Mouse (Mus musculus): ENCODE measurements at regions not wholly inside any gene's neighbourhood (a gene's known extent, or its start where the extent isn't known, plus 50 kb on each side); places are given as distances from the start of the nearest gene placed in this dataset.
"Not testable (repeated sequence)": the region's sequence is repeated elsewhere in the genome, so short reads cannot be mapped to it uniquely, and the experiment has no call there.

- POLR2A ChIA-PET = no interaction called here
- DNase-seq (ENCODE audit: low read depth, low spot score) = no peak
- ATAC-seq = no peak
- no peak for TF ChIP-seq CTCF (IDR thresholded peaks at IDR 0.05)
- in situ Hi-C loops (cut with MboI; ENCODE audit: low pct_unique_long_range_greater_than_20kb) = no loop called here
- peaks cover 4% of the 10 kb centered on the region for H3K27me3 ChIP-seq
- CTCF ChIA-PET = no interaction called here
Observed at GRCm38 (mm10) chr12:5764026-5764425, 388.5 kb upstream of the Klhl29 start.

- ATAC-seq (no peak), DNase-seq (ENCODE audit: low read depth, low spot score) (no peak)
- in situ Hi-C loops (cut with MboI; ENCODE audit: low pct_unique_long_range_greater_than_20kb) = no loop called here
- H3K27me3 ChIP-seq = peaks cover 4% of the 10 kb centered on the region
- ChIA-PET POLR2A (no interaction called here), CTCF (no interaction called here)
- TF ChIP-seq CTCF (IDR thresholded peaks at IDR 0.05) = no peak
Observed at GRCm38 (mm10) chr12:5762306-5762927, 386.9 kb upstream of the Klhl29 start.

GRCm38 (mm10) chr12:5759485-5759884 is 384.0 kb upstream of the Klhl29 start:
- ChIA-PET POLR2A (no interaction called here), CTCF (interaction anchor here (1.0 kb wide), 1 partner anchor 17 kb away, joined by 3 read pairs; no protein-coding TSS in a partner anchor)
- no peak for DNase-seq (ENCODE audit: low read depth, low spot score)
- H3K27me3 ChIP-seq = peaks cover 4% of the 10 kb centered on the region
- no peak for ATAC-seq
- in situ Hi-C loops (cut with MboI; ENCODE audit: low pct_unique_long_range_greater_than_20kb) = no loop called here
- no peak for TF ChIP-seq CTCF (IDR thresholded peaks at IDR 0.05)

- CTCF ChIA-PET = interaction anchor here (1.4 kb wide), 1 partner anchor 17 kb away, joined by 3 read pairs; no protein-coding TSS in a partner anchor
- no peak for TF ChIP-seq CTCF (IDR thresholded peaks at IDR 0.05)
- POLR2A ChIA-PET = no interaction called here
- in situ Hi-C loops (cut with MboI; ENCODE audit: low pct_unique_long_range_greater_than_20kb) = no loop called here
- no peak for ATAC-seq
- DNase-seq (ENCODE audit: low read depth, low spot score) = no peak
- peaks cover 4% of the 10 kb centered on the region for H3K27me3 ChIP-seq
Observed at GRCm38 (mm10) chr12:5757766-5758165, 382.3 kb upstream of the Klhl29 start.

- no peak for TF ChIP-seq CTCF (IDR thresholded peaks at IDR 0.05)
- ATAC-seq (no peak), DNase-seq (ENCODE audit: low read depth, low spot score) (no peak)
- ChIA-PET CTCF (no interaction called here), POLR2A (no interaction called here)
- in situ Hi-C loops (cut with MboI; ENCODE audit: low pct_unique_long_range_greater_than_20kb) = no loop called here
- H3K27me3 ChIP-seq = peaks cover under 1% of the 10 kb centered on the region
Observed at GRCm38 (mm10) chr12:5757361-5757760, 381.9 kb upstream of the Klhl29 start.

- TF ChIP-seq CTCF (IDR thresholded peaks at IDR 0.05) = no peak
- DNase-seq (ENCODE audit: low read depth, low spot score) (no peak), ATAC-seq (no peak)
- CTCF ChIA-PET = no interaction called here
- in situ Hi-C loops (cut with MboI; ENCODE audit: low pct_unique_long_range_greater_than_20kb) = no loop called here
- POLR2A ChIA-PET = no interaction called here
- no peaks in the 10 kb centered on the region for H3K27me3 ChIP-seq
Observed at GRCm38 (mm10) chr12:5753831-5754230, 378.3 kb upstream of the Klhl29 start.

GRCm38 (mm10) chr12:5744086-5744709 is 368.7 kb upstream of the Klhl29 start:
- in situ Hi-C loops (cut with MboI; ENCODE audit: low pct_unique_long_range_greater_than_20kb) = no loop called here
- CTCF ChIA-PET = no interaction called here
- POLR2A ChIA-PET = no interaction called here

GRCm38 (mm10) chr12:5736066-5736465 is 360.6 kb upstream of the Klhl29 start:
- POLR2A ChIA-PET = no interaction called here
- in situ Hi-C loops (cut with MboI; ENCODE audit: low pct_unique_long_range_greater_than_20kb) = no loop called here
- no peak for ATAC-seq
- no peak for TF ChIP-seq CTCF (IDR thresholded peaks at IDR 0.05)
- CTCF ChIA-PET = no interaction called here
- no peak for DNase-seq (ENCODE audit: low read depth, low spot score)
- no peaks in the 10 kb centered on the region for H3K27me3 ChIP-seq

More at GRCm38 (mm10) chr12:5744086-5744709, 368.7 kb upstream of the Klhl29 start:
- ATAC-seq (no peak), DNase-seq (ENCODE audit: low read depth, low spot score) (no peak)
- H3K27me3 ChIP-seq = no peaks in the 10 kb centered on the region
- no peak for TF ChIP-seq CTCF (IDR thresholded peaks at IDR 0.05)

GRCm38 (mm10) chr12:5734902-5735301 is 359.4 kb upstream of the Klhl29 start:
- ATAC-seq (peak; percentile 51), DNase-seq (ENCODE audit: low read depth, low spot score) (no peak)
- no peaks in the 10 kb centered on the region for H3K27me3 ChIP-seq
- CTCF ChIA-PET = no interaction called here
- POLR2A ChIA-PET = no interaction called here
- in situ Hi-C loops (cut with MboI; ENCODE audit: low pct_unique_long_range_greater_than_20kb) = no loop called here
- TF ChIP-seq CTCF (IDR thresholded peaks at IDR 0.05) = no peak

- ChIA-PET CTCF (no interaction called here), POLR2A (no interaction called here)
- peaks cover 5% of the 10 kb centered on the region for H3K27me3 ChIP-seq
- TF ChIP-seq CTCF (IDR thresholded peaks at IDR 0.05) = no peak
- in situ Hi-C loops (cut with MboI; ENCODE audit: low pct_unique_long_range_greater_than_20kb) = loop anchor here (25.0 kb wide), 1 partner anchor 586 kb away; no protein-coding TSS in a partner anchor
- no peak for ATAC-seq
- no peak for DNase-seq (ENCODE audit: low read depth, low spot score)
Observed at GRCm38 (mm10) chr12:5723113-5723512, 347.6 kb upstream of the Klhl29 start.

GRCm38 (mm10) chr12:5717527-5717926 is 342.0 kb upstream of the Klhl29 start:
- in situ Hi-C loops (cut with MboI; ENCODE audit: low pct_unique_long_range_greater_than_20kb) = loop anchor here (25.0 kb wide), 1 partner anchor 580 kb away; no protein-coding TSS in a partner anchor
- POLR2A ChIA-PET; H3K27me3 ChIP-seq; ATAC-seq; DNase-seq (ENCODE audit: low read depth, low spot score): not testable (repeated sequence)
- CTCF ChIA-PET = interaction anchor here (0.7 kb wide), 1 partner anchor 11 kb away, joined by 3 read pairs; no protein-coding TSS in a partner anchor

Data from Patski (cell line).